8 mouse cellular contexts compared by ENCODE assay signal in genomic region chrX:12761626-12762333, GRCm38 (mm10). TPM values are rescaled to one million over a fixed set of nuclear protein-coding genes. Genes with fewer than 3 reads are reported as not detected.
DNase-seq lines count a peak whose midpoint lies in the region; ATAC-seq and TF ChIP-seq lines count a peak whose summit lies in the region.

Gene Med14, minus strand, starts transcription at chrX:12762073.

- H3K4me2 ChIP-seq in embryonic facial prominence, embryonic 14.5 days (ENCODE audit: low read depth, low read length), result peak within 1 kb of the TSS; percentile 60
- H3K4me2 ChIP-seq in limb, embryonic 13.5 days (replicated peaks), result peak within 1 kb of the TSS; percentile 64
- peak within 1 kb of the TSS; percentile 48 for H3K4me2 ChIP-seq in midbrain, embryonic 15.5 days

- peak; percentile 91 for DNase-seq in A20 (ENCODE audit: low read depth, low spot score)
- DNase-seq in embryonic facial prominence, embryonic 14.5 days (ENCODE audit: low spot score), result peak; percentile 95
- peak; percentile 91 for DNase-seq in heart, adult 2 months
- peak; percentile 82 to 84 for DNase-seq in kidney, adult 8-10 months
- peak; percentile 81 to 86 for DNase-seq in spleen, adult 18-20 months

- H3K27me3 ChIP-seq in embryonic facial prominence, embryonic 14.5 days (replicated peaks; ENCODE audit: control insufficient read depth, insufficient read depth, low read length), result peaks cover 7% of the 10 kb centered on the region
- H3K27me3 ChIP-seq in heart, adult 2 months (ENCODE audit: control insufficient read depth, insufficient read depth, low read length), result no peaks in the 10 kb centered on the region
- peaks cover 17% of the 10 kb centered on the region for H3K27me3 ChIP-seq in limb, embryonic 13.5 days
- H3K27me3 ChIP-seq in midbrain, embryonic 15.5 days (replicated peaks), result no peaks in the 10 kb centered on the region

- no peak for TF ChIP-seq EP300 in heart, adult 2 months (IDR thresholded peaks at IDR 0.05; ENCODE audit: insufficient read depth, low read depth, low read length)

- peak; percentile 97 for ATAC-seq in embryonic facial prominence, embryonic 14.5 days (ENCODE audit: low read depth)
- ATAC-seq in limb, embryonic 13.5 days (ENCODE audit: low FRiP score, low read depth), result peak; percentile 96
- ATAC-seq in midbrain, embryonic 15.5 days (replicated peaks), result peak; percentile 96

- H3K9ac ChIP-seq in embryonic facial prominence, embryonic 14.5 days (ENCODE audit: low read depth, low read length), result peak within 1 kb of the TSS; percentile 78
- peak within 1 kb of the TSS; percentile 99 for H3K9ac ChIP-seq in heart, adult 2 months (ENCODE audit: low read depth, low read length)
- peak within 1 kb of the TSS; percentile 83 for H3K9ac ChIP-seq in limb, embryonic 13.5 days
- peak within 1 kb of the TSS; percentile 76 for H3K9ac ChIP-seq in midbrain, embryonic 15.5 days

- peak within 1 kb of the TSS; percentile 93 for H3K4me3 ChIP-seq in bone marrow, adult 2 months (replicated peaks; ENCODE audit: control insufficient read depth, low read depth, low read length)
- peak within 1 kb of the TSS; percentile 56 for H3K4me3 ChIP-seq in embryonic facial prominence, embryonic 14.5 days (ENCODE audit: low read depth, low read length)
- H3K4me3 ChIP-seq in heart, adult 2 months, result peak within 1 kb of the TSS; percentile 68
- H3K4me3 ChIP-seq in limb, embryonic 13.5 days, result peak within 1 kb of the TSS; percentile 62
- peak within 1 kb of the TSS; percentile 65 for H3K4me3 ChIP-seq in midbrain, embryonic 15.5 days

- intact Hi-C loops in heart, adult 2 months (cut with DNase I), result loop anchor here (2.0 to 5.0 kb wide), 5 partner anchors 41 to 521 kb away; partner anchors contain the start of genes Ddx3x and Usp9x

- H3K36me3 ChIP-seq in embryonic facial prominence, embryonic 14.5 days (ENCODE audit: control insufficient read depth, insufficient read depth, low read length), result no peaks in the 10 kb centered on the region
- no peaks in the 10 kb centered on the region for H3K36me3 ChIP-seq in heart, adult 2 months (ENCODE audit: control insufficient read depth, insufficient read depth, low read length)
- H3K36me3 ChIP-seq in limb, embryonic 13.5 days, result no peaks in the 10 kb centered on the region
- no peaks in the 10 kb centered on the region for H3K36me3 ChIP-seq in midbrain, embryonic 15.5 days (replicated peaks)

- no peaks in the 10 kb centered on the region for H3K9me3 ChIP-seq in embryonic facial prominence, embryonic 14.5 days (ENCODE audit: control insufficient read depth, low read length)
- no peaks in the 10 kb centered on the region for H3K9me3 ChIP-seq in limb, embryonic 13.5 days
- H3K9me3 ChIP-seq in midbrain, embryonic 15.5 days, result no peaks in the 10 kb centered on the region

- 7% methylated on average over 67 of the region's 79 CpGs for WGBS in bone marrow, adult 2 months
- WGBS in embryonic facial prominence, embryonic 14.5 days, result 20% methylated on average over 30 of the region's 79 CpGs
- 4% methylated on average over 70 of the region's 79 CpGs for WGBS in heart, adult 2 months
- WGBS in limb, embryonic 13.5 days, result 16% methylated on average over 42 of the region's 79 CpGs
- 17% methylated on average over 61 of the region's 79 CpGs for WGBS in midbrain, embryonic 15.5 days

- H3K4me1 ChIP-seq in bone marrow, adult 2 months (ENCODE audit: control insufficient read depth, insufficient read depth, low read length), result no peaks in the 10 kb centered on the region
- 0 out of 2 replicates have a peak, but pooled peaks cover 6% of the 10 kb centered on the region for H3K4me1 ChIP-seq in embryonic facial prominence, embryonic 14.5 days (ENCODE audit: control insufficient read depth, insufficient read depth, low read length)
- H3K4me1 ChIP-seq in heart, adult 2 months (ENCODE audit: control insufficient read depth, insufficient read depth, low read length), result no peaks in the 10 kb centered on the region; the same call in none of the 2 replicates
- 0 out of 2 replicates have a peak, but pooled peaks cover 4% of the 10 kb centered on the region for H3K4me1 ChIP-seq in limb, embryonic 13.5 days
- peaks cover 7% of the 10 kb centered on the region for H3K4me1 ChIP-seq in midbrain, embryonic 15.5 days

- H3K27ac ChIP-seq in bone marrow, adult 2 months (ENCODE audit: control insufficient read depth, insufficient read depth, low read depth, low read length, poor library complexity), result peak within 1 kb of the TSS; percentile 99
- peak within 1 kb of the TSS; percentile 96 for H3K27ac ChIP-seq in embryonic facial prominence, embryonic 14.5 days (replicated peaks; ENCODE audit: low read depth, low read length)
- peak within 1 kb of the TSS; percentile 96 for H3K27ac ChIP-seq in heart, adult 2 months
- peak within 1 kb of the TSS; percentile 95 for H3K27ac ChIP-seq in limb, embryonic 13.5 days
- H3K27ac ChIP-seq in midbrain, embryonic 15.5 days, result peak within 1 kb of the TSS; percentile 97

- H3K79me2 ChIP-seq in heart, adult 2 months (replicated peaks; ENCODE audit: control insufficient read depth, insufficient read depth, low read length), result no peaks in the 10 kb centered on the region

- no peak for TF ChIP-seq CTCF in bone marrow, adult 2 months (IDR thresholded peaks at IDR 0.05; ENCODE audit: control insufficient read depth, insufficient read depth, low read length)
- TF ChIP-seq CTCF in heart, adult 2 months (IDR thresholded peaks at IDR 0.05), result peak; percentile 61

- TF ChIP-seq POLR2A in bone marrow, adult 2 months (IDR thresholded peaks at IDR 0.05; ENCODE audit: borderline replicate concordance, control insufficient read depth, low read depth, low read length), result peak; percentile 76; the same call in 1 of the 2 replicates
- TF ChIP-seq POLR2A in heart, adult 2 months (IDR thresholded peaks at IDR 0.05; ENCODE audit: insufficient read depth, low read depth, low read length), result peak; percentile 83

RNA-seq across cellular contexts. Expression of gene Med14, which starts in this region (rescaled TPM):
- 5.5 TPM in 2 replicates for polyA plus RNA-seq in bone marrow, adult 2 months (2011; ENCODE audit: insufficient read depth, insufficient read length, low replicate concordance, missing spikeins)
- polyA plus RNA-seq in embryonic facial prominence, embryonic 14.5 days (2014; fragmentation: Nextera tagmentation; extraction: Ambion mirVana), result 22.2 and 22.4 TPM in 2 replicates
- 10 to 100 TPM; 21.6 to 25.7 TPM for total RNA-seq in heart, adult 2 months (2021)
- polyA plus RNA-seq in heart, adult 2 months (2012; rRNA removed), result 14.2 and 26.0 TPM in 2 replicates
- polyA plus RNA-seq in limb, embryonic 13.5 days (2015; fragmentation: Nextera tagmentation; extraction: Ambion mirVana), result 11.7 and 12.5 TPM in 2 replicates
- polyA plus RNA-seq in midbrain, embryonic 15.5 days (2015; fragmentation: Nextera tagmentation; extraction: Ambion mirVana), result 13.5 and 14.3 TPM in 2 replicates

Comparison
In these comparisons a context has a peak if more than half of its experiments do, and no peak if none do; other contexts are left out.
1. Peak in every context shown above with its lines: DNase-seq, ATAC-seq, H3K4me3 ChIP-seq and H3K27ac ChIP-seq.